Mouse (Mus musculus) left cerebral cortex, postnatal 4 days (tissue): Measurements from ENCODE around the gene Fas. TPM values are rescaled to one million over a fixed set of nuclear protein-coding genes. Genes with fewer than 3 reads are reported as not detected.

Experiments
- DNase-seq: peaks from one replicate; pipeline ENCODE4 v3.0.0-alpha.2; 2022
- intact Hi-C: fragments of 180-260 bp; cut with DNase I; formaldehyde crosslinking; loops from one replicate; pipeline ENCODE4 v1.15.1; 2025
- total RNA-seq, 2 experiments: library from RNA; stranded (reverse); gene quantifications; 2 replicates each; pipeline ENCODE4 v1.2.3; 2021

Gene Fas
- total RNA-seq, 2 experiments from 2014 or later = 1.2 TPM; not detected in 1

GRCm38 (mm10) chr19:34345616-34346267 lies 55.3 kb downstream of the Fas start:
- DNase-seq = peak; percentile 44
- intact Hi-C loops = loop anchor here (5.0 kb wide), 1 partner anchor 307 kb away; no protein-coding TSS in a partner anchor

GRCm38 (mm10) chr19:34353291-34353805 lies 62.9 kb downstream of the Fas start:
- intact Hi-C loops = no loop called here

GRCm38 (mm10) chr19:34362639-34363038 lies 72.2 kb downstream of the Fas start:
- intact Hi-C loops = no loop called here
- no peak for DNase-seq

More at GRCm38 (mm10) chr19:34353291-34353805, 62.9 kb downstream of the Fas start:
- DNase-seq = no peak

- intact Hi-C loops = no loop called here
- no peak for DNase-seq
Observed at GRCm38 (mm10) chr19:34369551-34369950, 79.1 kb downstream of the Fas start.

GRCm38 (mm10) chr19:34370397-34370796 lies 79.9 kb downstream of the Fas start:
- no peak for DNase-seq
- intact Hi-C loops = no loop called here

Other genes with a start within 250 kb of the Fas start
- not detected for gene Lipn, start 223.3 kb upstream of the Fas start, total RNA-seq
- gene Lipm, start 189.7 kb upstream of the Fas start, total RNA-seq = under 1 TPM in 1 of 2 experiments, not detected in 1; 0.44 TPM
- under 1 TPM; 0.12 to 0.24 TPM for gene Ankrd22, start 124.6 kb upstream of the Fas start, total RNA-seq
- 10 to 100 TPM; 17.4 to 22.5 TPM for gene Stambpl1, start 98.4 kb upstream of the Fas start, total RNA-seq
- gene Acta2, start 35.1 kb upstream of the Fas start, total RNA-seq = 10 to 100 TPM in 1 of 2 experiments, 1 to 10 TPM in 1; 9.3 to 10.5 TPM
- 1 to 10 TPM in 1 of 2 experiments, under 1 TPM in 1; 0.92 to 1.0 TPM for gene Ch25h, start 184.5 kb downstream of the Fas start, total RNA-seq
- gene Lipa, start 236.8 kb downstream of the Fas start, total RNA-seq = 10 to 100 TPM; 15.1 to 16.0 TPM